Comparison of ENCODE assay signal across 10 mouse cellular contexts in the genomic region with DNA sequence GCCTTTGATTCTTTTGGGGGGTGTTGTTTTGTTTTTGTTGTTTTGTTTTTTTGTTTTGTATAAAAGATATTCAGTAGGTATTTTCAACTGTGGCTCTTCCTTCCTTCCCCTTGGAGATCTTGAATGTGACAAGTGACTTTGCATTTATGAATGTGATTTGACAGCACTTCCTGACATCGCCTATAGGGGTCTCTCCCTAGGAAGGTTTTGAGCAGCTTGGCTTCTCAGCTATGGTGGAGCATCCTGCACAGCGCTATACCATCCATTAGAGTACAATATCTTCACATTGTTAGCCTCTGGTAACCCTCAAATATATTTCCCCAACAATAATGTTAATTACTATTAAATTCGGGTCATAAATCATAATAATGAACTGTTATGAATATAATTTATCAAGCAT.
DNase-seq lines count a peak whose midpoint lies in the region; ATAC-seq and TF ChIP-seq lines count a peak whose summit lies in the region.
"Had no signal": no experiment of that assay in that cellular context is flagged by ENCODE, and none has a peak within 500 bp of the region (broad histone marks: within the 10 kb centered on the region; RNA-seq: fewer than 3 reads in every experiment).

No protein-coding gene starts in this region.

- peaks cover 6% of the 10 kb centered on the region; the same call in 1 of the 2 replicates for H3K36me3 ChIP-seq in embryonic facial prominence, embryonic 11.5 days (replicated peaks; ENCODE audit: control insufficient read depth, insufficient read depth, low read depth, low read length)
- peaks cover 70% of the 10 kb centered on the region for H3K36me3 ChIP-seq in embryonic facial prominence, embryonic 10.5 days (replicated peaks)
- H3K36me3 ChIP-seq in midbrain, embryonic 11.5 days (ENCODE audit: control insufficient read depth, insufficient read depth, low read length): no peaks in the 10 kb centered on the region
- H3K36me3 ChIP-seq in midbrain, embryonic 13.5 days: no peaks in the 10 kb centered on the region
- 0 out of 2 replicates have a peak, but pooled peaks cover 6% of the 10 kb centered on the region for H3K36me3 ChIP-seq in lung, postnatal 0 days (ENCODE audit: insufficient read depth, low read length)
- no peaks in the 10 kb centered on the region for H3K36me3 ChIP-seq in forebrain, embryonic 15.5 days
- H3K36me3 ChIP-seq: G1E; limb, embryonic 15.5 days had no signal

- H3K4me3 ChIP-seq in embryonic facial prominence, embryonic 11.5 days (ENCODE audit: low read depth, low read length): no peak overlapping the region
- no peak overlapping the region for H3K4me3 ChIP-seq in embryonic facial prominence, embryonic 10.5 days
- H3K4me3 ChIP-seq in midbrain, embryonic 11.5 days (ENCODE audit: low read depth, low read length): no peak overlapping the region
- no peak overlapping the region for H3K4me3 ChIP-seq in midbrain, embryonic 13.5 days (replicated peaks)
- no peak overlapping the region for H3K4me3 ChIP-seq in lung, postnatal 0 days (ENCODE audit: low read depth, low read length)
- no peak overlapping the region for H3K4me3 ChIP-seq in forebrain, embryonic 15.5 days
- H3K4me3 ChIP-seq: limb, embryonic 15.5 days had no signal

- H3K27me3 ChIP-seq in embryonic facial prominence, embryonic 11.5 days (ENCODE audit: control insufficient read depth, insufficient read depth, low read length): no peaks in the 10 kb centered on the region
- H3K27me3 ChIP-seq in embryonic facial prominence, embryonic 10.5 days (replicated peaks; ENCODE audit: low read depth, poor library complexity, severe bottlenecking): no peaks in the 10 kb centered on the region
- H3K27me3 ChIP-seq in midbrain, embryonic 11.5 days (ENCODE audit: control insufficient read depth, insufficient read depth, low read length): no peaks in the 10 kb centered on the region
- H3K27me3 ChIP-seq in midbrain, embryonic 13.5 days: no peaks in the 10 kb centered on the region
- H3K27me3 ChIP-seq in lung, postnatal 0 days (replicated peaks; ENCODE audit: insufficient read depth, low read length): no peaks in the 10 kb centered on the region
- H3K27me3 ChIP-seq in forebrain, embryonic 15.5 days: no peaks in the 10 kb centered on the region
- H3K27me3 ChIP-seq: limb, embryonic 15.5 days had no signal

- no peak for ATAC-seq in embryonic facial prominence, embryonic 11.5 days (replicated peaks; ENCODE audit: insufficient number of reproducible peaks, low FRiP score, low TSS enrichment, low read depth)
- ATAC-seq in midbrain, embryonic 11.5 days (ENCODE audit: low FRiP score): no peak
- ATAC-seq in midbrain, embryonic 13.5 days: no peak
- no peak for ATAC-seq in lung, postnatal 0 days
- ATAC-seq in forebrain, embryonic 15.5 days (replicated peaks): no peak

- no peaks in the 10 kb centered on the region for H3K9me3 ChIP-seq in embryonic facial prominence, embryonic 11.5 days (replicated peaks; ENCODE audit: control insufficient read depth, low read length)
- H3K9me3 ChIP-seq in embryonic facial prominence, embryonic 10.5 days: no peaks in the 10 kb centered on the region; the same call in 1 of the 2 replicates
- no peaks in the 10 kb centered on the region for H3K9me3 ChIP-seq in midbrain, embryonic 11.5 days (ENCODE audit: control insufficient read depth, low read length)
- no peaks in the 10 kb centered on the region for H3K9me3 ChIP-seq in midbrain, embryonic 13.5 days
- H3K9me3 ChIP-seq in lung, postnatal 0 days (ENCODE audit: low read length): no peaks in the 10 kb centered on the region
- H3K9me3 ChIP-seq in forebrain, embryonic 15.5 days: no peaks in the 10 kb centered on the region
- H3K9me3 ChIP-seq: G1E; limb, embryonic 15.5 days had no signal

- TF ChIP-seq EP300 in lung, postnatal 0 days (IDR thresholded peaks at IDR 0.05): no peak

- no peak overlapping the region for H3K9ac ChIP-seq in embryonic facial prominence, embryonic 11.5 days (replicated peaks; ENCODE audit: low read length)
- H3K9ac ChIP-seq in midbrain, embryonic 11.5 days (ENCODE audit: low read length): no peak overlapping the region
- H3K9ac ChIP-seq in midbrain, embryonic 13.5 days (replicated peaks): no peak overlapping the region
- H3K9ac ChIP-seq in lung, postnatal 0 days (replicated peaks; ENCODE audit: low read depth): no peak overlapping the region
- H3K9ac ChIP-seq in forebrain, embryonic 15.5 days (replicated peaks): no peak overlapping the region
- H3K9ac ChIP-seq: limb, embryonic 15.5 days had no signal

- 58% methylated on average over 3 of the region's 3 CpGs for WGBS in embryonic facial prominence, embryonic 11.5 days
- 56% methylated on average over 3 of the region's 3 CpGs for WGBS in embryonic facial prominence, embryonic 10.5 days
- 62% methylated on average over 3 of the region's 3 CpGs for WGBS in midbrain, embryonic 11.5 days
- 67% methylated on average over 3 of the region's 3 CpGs for WGBS in midbrain, embryonic 13.5 days
- 61% methylated on average over 3 of the region's 3 CpGs for WGBS in lung, postnatal 0 days
- 62% methylated on average over 3 of the region's 3 CpGs for WGBS in forebrain, embryonic 15.5 days

- peak; percentile 73 for TF ChIP-seq CTCF in lung, postnatal 0 days (IDR thresholded peaks at IDR 0.05)

- no peak overlapping the region for H3K4me2 ChIP-seq in embryonic facial prominence, embryonic 11.5 days (ENCODE audit: low read depth, low read length)
- H3K4me2 ChIP-seq in midbrain, embryonic 11.5 days: no peak overlapping the region
- H3K4me2 ChIP-seq in midbrain, embryonic 13.5 days (replicated peaks): no peak overlapping the region
- no peak overlapping the region for H3K4me2 ChIP-seq in lung, postnatal 0 days (replicated peaks; ENCODE audit: low read depth, low read length)
- H3K4me2 ChIP-seq in forebrain, embryonic 15.5 days (replicated peaks): no peak overlapping the region
- H3K4me2 ChIP-seq: limb, embryonic 15.5 days had no signal

- peak; percentile 63 for DNase-seq in embryonic facial prominence, embryonic 11.5 days (ENCODE audit: low spot score)
- no peak for DNase-seq in embryonic facial prominence, embryonic 10.5 days (ENCODE audit: low spot score)
- DNase-seq in midbrain, embryonic 11.5 days (ENCODE audit: low spot score, missing footprints): peak; percentile 73
- peak; percentile 41 for DNase-seq in lung, postnatal 0 days (ENCODE audit: low spot score)
- DNase-seq in thymus, postnatal 4 days: peak; percentile 70
- DNase-seq in cerebellum, adult 11 months: no peak

- no peak overlapping the region for H3K27ac ChIP-seq in embryonic facial prominence, embryonic 11.5 days (replicated peaks; ENCODE audit: low read depth, low read length)
- H3K27ac ChIP-seq in embryonic facial prominence, embryonic 10.5 days (replicated peaks): no peak overlapping the region
- no peak overlapping the region for H3K27ac ChIP-seq in midbrain, embryonic 11.5 days (ENCODE audit: low read depth, low read length)
- no peak overlapping the region for H3K27ac ChIP-seq in midbrain, embryonic 13.5 days
- H3K27ac ChIP-seq in lung, postnatal 0 days (ENCODE audit: low read length): no peak overlapping the region
- no peak overlapping the region for H3K27ac ChIP-seq in forebrain, embryonic 15.5 days (replicated peaks)
- H3K27ac ChIP-seq: limb, embryonic 15.5 days had no signal

- H3K4me1 ChIP-seq in embryonic facial prominence, embryonic 11.5 days (ENCODE audit: control insufficient read depth, insufficient read depth, low read length): no peaks in the 10 kb centered on the region
- peaks cover 28% of the 10 kb centered on the region for H3K4me1 ChIP-seq in embryonic facial prominence, embryonic 10.5 days
- H3K4me1 ChIP-seq in midbrain, embryonic 11.5 days (ENCODE audit: control insufficient read depth, insufficient read depth, low read length): peaks cover 5% of the 10 kb centered on the region; the same call in 1 of the 2 replicates
- peaks cover 15% of the 10 kb centered on the region for H3K4me1 ChIP-seq in midbrain, embryonic 13.5 days (replicated peaks)
- H3K4me1 ChIP-seq in lung, postnatal 0 days (ENCODE audit: insufficient read depth, low read depth, low read length): no peaks in the 10 kb centered on the region
- H3K4me1 ChIP-seq in forebrain, embryonic 15.5 days: no peaks in the 10 kb centered on the region

Comparison
In these comparisons a context has a peak if more than half of its experiments do, and no peak if none do; other contexts are left out.
1. DNase-seq: peak in embryonic facial prominence, embryonic 11.5 days (single experiment), midbrain, embryonic 11.5 days (single experiment), lung, postnatal 0 days (single experiment) and thymus, postnatal 4 days (single experiment); none in embryonic facial prominence, embryonic 10.5 days (single experiment) and cerebellum, adult 11 months (single experiment).